Mouse (Mus musculus) stomach, embryonic 16.5 days (tissue): ENCODE results near the gene Tm9sf4. TPM values are rescaled to one million over a fixed set of nuclear protein-coding genes. Genes with fewer than 3 reads are reported as not detected.
A peak's percentile ranks its signal among the peaks of the same experiment; 100 is the strongest.

ENCODE experiments used
- ATAC-seq: fragments of 200-750 bp; cut with Nextera tagmentation; 2 replicates; pipeline ENCODE4 v1.8.0; 2017; ENCODE audit warnings: moderate number of reproducible peaks, moderate TSS enrichment; ENCODE audit not compliant: insufficient read depth, low FRiP score
- H3K27ac ChIP-seq: fragments of 300-500 bp; sonication (generic); 2 replicates; pipeline ENCODE4 v1.5.1; 2014; ENCODE audit warnings: low read length
- H3K27me3 ChIP-seq: fragments of 300-500 bp; sonication (generic); 2 replicates; pipeline ENCODE4 v1.6.1; 2014; ENCODE audit warnings: low read length, control low read depth, mixed read lengths; ENCODE audit not compliant: control insufficient read depth, insufficient read depth
- H3K36me3 ChIP-seq: fragments of 300-500 bp; sonication (generic); 2 replicates; pipeline ENCODE4 v1.6.1; 2014; ENCODE audit warnings: low read length; ENCODE audit not compliant: control insufficient read depth, insufficient read depth
- H3K4me1 ChIP-seq: fragments of 300-500 bp; sonication (generic); 2 replicates; pipeline ENCODE4 v1.6.1; 2014; ENCODE audit warnings: low read length, control low read depth, mixed read lengths; ENCODE audit not compliant: control insufficient read depth, insufficient read depth
- H3K4me2 ChIP-seq: fragments of 300-500 bp; sonication (generic); 2 replicates; pipeline ENCODE4 v1.6.1; 2014; ENCODE audit warnings: low read depth, low read length, mixed read lengths
- H3K4me3 ChIP-seq: fragments of 300-500 bp; sonication (generic); replicated peaks from 2 replicates; pipeline ENCODE4 v1.5.1; 2014; ENCODE audit warnings: mild to moderate bottlenecking, low read length
- H3K9ac ChIP-seq: fragments of 300-500 bp; sonication (generic); 2 replicates; pipeline ENCODE4 v1.6.1; 2014; ENCODE audit warnings: low read length
- H3K9me3 ChIP-seq: fragments of 300-500 bp; sonication (generic); replicated peaks from 2 replicates; pipeline ENCODE4 v1.6.1; 2016; ENCODE audit warnings: low read length, control low read depth; ENCODE audit not compliant: control insufficient read depth
- WGBS: fragments of 180-500 bp; shearing (Covaris S2); extraction: QIAGEN DNeasy Blood & Tissue Kit; methylation state at CpG from one replicate; pipeline ENCODE4 v1.1.7; 2014; 5-methylcytosine and 5-hydroxymethylcytosine counted together
- polyA plus RNA-seq: library from polyadenylated mRNA; unstranded; fragments of >200 nt; fragmentation: Nextera tagmentation; extraction: Ambion mirVana; gene quantifications from 2 replicates; pipeline ENCODE4 v1.2.1, GENCODE M21; 2015

Gene Tm9sf4
- polyA plus RNA-seq, 1 experiment from 2014 or later, result 86.7 TPM

- no peaks in the 10 kb centered on the region for H3K27me3 ChIP-seq
- H3K9ac ChIP-seq, result no peak overlapping the region
- no peaks in the 10 kb centered on the region for H3K4me1 ChIP-seq
- WGBS, result 83% methylated on average over 10 of the region's 10 CpGs
- H3K4me2 ChIP-seq, result no peak overlapping the region
- no peak overlapping the region for H3K4me3 ChIP-seq
- H3K9me3 ChIP-seq, result no peaks in the 10 kb centered on the region
- no peak for ATAC-seq
- no peak overlapping the region for H3K27ac ChIP-seq
- no peaks in the 10 kb centered on the region for H3K36me3 ChIP-seq
These were observed 56.8 kb downstream of the Tm9sf4 start for GRCm38 (mm10) chr2:153217826-153218340.

- H3K27me3 ChIP-seq, result no peaks in the 10 kb centered on the region
- WGBS, result 74% methylated on average over 3 of the region's 3 CpGs
- no peak for ATAC-seq
- H3K36me3 ChIP-seq, result no peaks in the 10 kb centered on the region
- no peaks in the 10 kb centered on the region for H3K4me1 ChIP-seq
- no peaks in the 10 kb centered on the region for H3K9me3 ChIP-seq
- H3K9ac ChIP-seq, result no peak overlapping the region
- H3K27ac ChIP-seq, result no peak overlapping the region
- H3K4me2 ChIP-seq, result no peak overlapping the region
- no peak overlapping the region for H3K4me3 ChIP-seq
These were observed 57.4 kb downstream of the Tm9sf4 start for GRCm38 (mm10) chr2:153218516-153218915.

- no peak for ATAC-seq
- Histone ChIP-seq H3K9ac (no peak overlapping the region), H3K36me3 (no peaks in the 10 kb centered on the region), H3K4me2 (no peak overlapping the region), H3K4me3 (no peak overlapping the region), H3K9me3 (no peaks in the 10 kb centered on the region), H3K27me3 (no peaks in the 10 kb centered on the region), H3K27ac (no peak overlapping the region), H3K4me1 (peaks cover 7% of the 10 kb centered on the region; the same call in 1 of the 2 replicates)
- 80% methylated on average over 4 of the region's 4 CpGs for WGBS
These were observed 60.5 kb downstream of the Tm9sf4 start for GRCm38 (mm10) chr2:153221620-153222019.

DNA sequence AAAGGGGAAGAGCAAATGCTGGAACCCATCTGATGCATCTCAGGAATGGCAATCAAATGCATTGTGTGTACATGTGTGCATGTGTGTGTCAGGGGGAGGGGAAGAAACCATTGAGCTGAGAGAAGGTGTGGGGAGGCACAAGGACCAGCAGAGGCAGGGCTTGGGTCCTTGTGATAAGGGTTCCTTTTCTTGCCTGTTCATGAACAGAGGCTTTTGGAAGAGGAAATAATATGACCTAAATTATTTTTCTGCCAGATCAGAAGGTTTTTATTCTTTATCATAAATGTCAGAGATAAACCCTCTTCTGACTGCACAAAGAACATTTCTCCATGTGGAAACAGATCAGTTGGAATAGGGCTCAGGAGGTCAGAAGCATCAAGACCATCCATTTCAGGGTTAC, 61.0 kb downstream of the Tm9sf4 start:
- Histone ChIP-seq H3K4me1 (peaks cover 7% of the 10 kb centered on the region; the same call in 1 of the 2 replicates), H3K27me3 (no peaks in the 10 kb centered on the region), H3K9me3 (no peaks in the 10 kb centered on the region), H3K36me3 (no peaks in the 10 kb centered on the region), H3K9ac (no peak overlapping the region), H3K4me2 (no peak overlapping the region), H3K4me3 (no peak overlapping the region), H3K27ac (no peak overlapping the region)
- no peak for ATAC-seq

DNA sequence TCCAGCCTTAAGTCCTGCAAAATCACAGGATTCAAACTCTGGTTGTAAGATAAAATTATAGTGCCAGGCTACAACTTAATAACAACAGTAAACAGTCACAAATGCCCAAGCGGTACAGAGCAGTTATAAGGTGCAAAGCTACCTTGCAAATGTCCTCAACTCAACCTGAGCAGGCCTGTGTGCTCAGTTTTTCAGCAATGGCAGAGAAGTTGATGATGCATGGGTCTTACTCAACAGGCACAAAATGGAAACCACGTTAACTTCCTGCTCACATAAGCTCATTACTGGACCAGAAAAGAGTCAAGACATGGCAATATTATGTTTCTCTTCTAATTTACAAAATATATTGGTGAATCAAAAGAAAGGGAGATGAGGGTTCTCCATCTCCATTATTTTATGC, 61.5 kb downstream of the Tm9sf4 start:
- H3K9me3 ChIP-seq, result no peaks in the 10 kb centered on the region
- peaks cover 7% of the 10 kb centered on the region; the same call in 1 of the 2 replicates for H3K4me1 ChIP-seq
- H3K4me2 ChIP-seq, result no peak overlapping the region
- H3K27me3 ChIP-seq, result no peaks in the 10 kb centered on the region
- H3K27ac ChIP-seq, result no peak overlapping the region
- WGBS, result 90% methylated on average over 2 of the region's 2 CpGs
- H3K4me3 ChIP-seq, result no peak overlapping the region
- ATAC-seq, result no peak
- no peak overlapping the region for H3K9ac ChIP-seq
- H3K36me3 ChIP-seq, result no peaks in the 10 kb centered on the region

- ATAC-seq, result peak; percentile 62
- Histone ChIP-seq H3K9ac (peak within 1 kb of the TSS; percentile 80), H3K4me2 (peak within 1 kb of the TSS; percentile 52), H3K36me3 (no peaks in the 10 kb centered on the region), H3K4me1 (peaks cover 7% of the 10 kb centered on the region; the same call in 1 of the 2 replicates), H3K9me3 (no peaks in the 10 kb centered on the region), H3K4me3 (peak within 1 kb of the TSS; percentile 62), H3K27me3 (no peaks in the 10 kb centered on the region), H3K27ac (peak within 1 kb of the TSS; percentile 64)
- 1% methylated on average over 31 of the region's 31 CpGs for WGBS
These were observed 64.0 kb downstream of the Tm9sf4 start, which contains the start of gene Tspyl3 for GRCm38 (mm10) chr2:153224946-153225594. Tspyl3 (minus strand) TSS chr2:153225441.

DNA sequence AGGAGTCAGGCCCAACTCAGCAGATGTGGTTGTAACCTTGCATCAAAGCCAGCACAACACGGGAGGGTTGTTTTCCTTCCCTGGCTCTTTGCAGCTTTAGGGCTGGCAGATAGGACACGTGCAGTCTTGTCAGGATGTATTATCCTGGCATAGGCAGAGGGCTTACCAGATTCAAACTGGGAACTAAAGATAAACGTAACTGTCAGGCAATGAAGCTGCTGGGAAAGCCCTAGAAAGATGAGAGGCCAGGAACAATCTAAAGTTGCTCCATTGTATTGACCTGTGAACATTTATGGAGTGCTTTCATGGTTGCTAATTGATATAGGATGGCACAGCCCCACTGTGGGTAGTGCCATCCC, 64.5 kb downstream of the Tm9sf4 start:
- Histone ChIP-seq H3K27ac (peak overlapping the region; percentile 64; the same call in 1 of the 2 replicates), H3K9me3 (no peaks in the 10 kb centered on the region), H3K4me2 (peak overlapping the region; percentile 52), H3K4me3 (peak overlapping the region; percentile 62), H3K36me3 (peaks cover 5% of the 10 kb centered on the region; the same call in 1 of the 2 replicates), H3K27me3 (no peaks in the 10 kb centered on the region), H3K4me1 (peaks cover 7% of the 10 kb centered on the region; the same call in 1 of the 2 replicates), H3K9ac (peak overlapping the region; percentile 80)
- ATAC-seq, result peak; percentile 2; the same call in 1 of the 2 replicates
- WGBS, result 8% methylated on average over 3 of the region's 3 CpGs

DNA sequence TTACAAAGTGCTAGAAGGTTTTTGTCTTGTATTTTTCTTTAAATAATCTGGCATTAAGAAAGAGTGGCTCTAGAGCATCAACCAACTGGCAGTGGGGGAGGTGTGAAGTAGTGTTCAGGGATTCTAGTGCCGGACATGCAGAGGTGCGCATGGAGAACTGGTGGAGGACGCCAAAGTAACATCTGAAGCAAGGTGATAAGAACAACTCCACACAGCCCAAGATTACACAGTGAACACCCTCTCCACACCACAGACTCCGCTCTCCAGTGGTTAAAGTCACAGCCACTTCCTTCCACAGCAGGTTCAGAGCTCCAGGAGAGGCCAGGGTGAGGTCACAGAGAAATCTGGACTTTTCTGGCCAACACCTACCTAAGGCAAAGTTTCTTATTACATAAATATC, 66.9 kb downstream of the Tm9sf4 start:
- no peak overlapping the region for H3K27ac ChIP-seq
- H3K9me3 ChIP-seq, result no peaks in the 10 kb centered on the region
- no peaks in the 10 kb centered on the region for H3K27me3 ChIP-seq
- ATAC-seq, result peak; percentile 25; the same call in 1 of the 2 replicates
- H3K36me3 ChIP-seq, result peaks cover 24% of the 10 kb centered on the region
- H3K4me1 ChIP-seq, result peaks cover 7% of the 10 kb centered on the region; the same call in 1 of the 2 replicates
- H3K4me2 ChIP-seq, result no peak overlapping the region
- H3K9ac ChIP-seq, result no peak overlapping the region
- no peak overlapping the region for H3K4me3 ChIP-seq
- WGBS, result 87% methylated on average over 4 of the region's 4 CpGs

GRCm38 (mm10) chr2:153228523-153228922, 67.4 kb downstream of the Tm9sf4 start:
- H3K9ac ChIP-seq, result no peak overlapping the region
- no peaks in the 10 kb centered on the region for H3K27me3 ChIP-seq
- ATAC-seq, result no peak
- peaks cover 7% of the 10 kb centered on the region; the same call in 1 of the 2 replicates for H3K4me1 ChIP-seq
- no peaks in the 10 kb centered on the region for H3K9me3 ChIP-seq
- H3K27ac ChIP-seq, result no peak overlapping the region
- H3K4me2 ChIP-seq, result no peak overlapping the region
- no peak overlapping the region for H3K4me3 ChIP-seq
- peaks cover 25% of the 10 kb centered on the region for H3K36me3 ChIP-seq
- WGBS, result 77% methylated on average over 5 of the region's 5 CpGs
